Mouse (Mus musculus): ENCODE measurements around the gene Plcg1.
A peak's percentile ranks its signal among the peaks of the same experiment; 100 is the strongest.

Plcg1 gene

GRCm38 (mm10) chr2:160771325-160772276, 40.5 kb downstream of the Plcg1 start:
- no peak for DNase-seq

GRCm38 (mm10) chr2:160778034-160778433, 46.9 kb downstream of the Plcg1 start:
- DNase-seq: no peak

GRCm38 (mm10) chr2:160780154-160780833, 49.2 kb downstream of the Plcg1 start:
- no peak for DNase-seq

GRCm38 (mm10) chr2:160780834-160781219, 49.7 kb downstream of the Plcg1 start:
- DNase-seq: no peak

GRCm38 (mm10) chr2:160786333-160786732, 55.2 kb downstream of the Plcg1 start:
- no peak for DNase-seq

GRCm38 (mm10) chr2:160789046-160789445, 57.9 kb downstream of the Plcg1 start:
- DNase-seq: no peak

- DNase-seq: no peak
These were observed 58.6 kb downstream of the Plcg1 start for GRCm38 (mm10) chr2:160789741-160790140.

GRCm38 (mm10) chr2:160793117-160793516, 62.0 kb downstream of the Plcg1 start:
- DNase-seq: peak; percentile 9

- peak; percentile 27 for DNase-seq
These were observed 65.9 kb downstream of the Plcg1 start for GRCm38 (mm10) chr2:160796973-160797372.

- no peak for DNase-seq
These were observed 67.1 kb downstream of the Plcg1 start for GRCm38 (mm10) chr2:160798206-160798605.

- DNase-seq: no peak
These were observed 69.9 kb downstream of the Plcg1 start for GRCm38 (mm10) chr2:160800967-160801366.

- DNase-seq: no peak
These were observed 71.2 kb downstream of the Plcg1 start for GRCm38 (mm10) chr2:160802326-160802725.

- DNase-seq: no peak
These were observed 73.9 kb downstream of the Plcg1 start for GRCm38 (mm10) chr2:160804794-160805527.

GRCm38 (mm10) chr2:160806091-160806521, 75.0 kb downstream of the Plcg1 start:
- no peak for DNase-seq

- no peak for DNase-seq
These were observed 79.3 kb downstream of the Plcg1 start for GRCm38 (mm10) chr2:160810376-160810775.

- no peak for DNase-seq
These were observed 79.7 kb downstream of the Plcg1 start for GRCm38 (mm10) chr2:160810802-160811201.

Measured in thymus, postnatal 25 days (tissue).